Mouse (Mus musculus) right cerebral cortex, adult 2 months (tissue): ENCODE measurements around the gene Sgpp2.
A peak's percentile ranks its signal among the peaks of the same experiment; 100 is the strongest.

Source experiments
- DNase-seq, 2 experiments: peaks; one replicate each; pipeline ENCODE4 v3.0.0; 2021 to 2022; ENCODE audit warnings: low spot score in 2 of 2

The Sgpp2 gene

GRCm38 (mm10) chr1:78338212-78338611, 28.1 kb downstream of the Sgpp2 start:
- DNase-seq = no peak

- DNase-seq = no peak
Observed at GRCm38 (mm10) chr1:78339941-78340340, 29.8 kb downstream of the Sgpp2 start.

GRCm38 (mm10) chr1:78340584-78340983, 30.4 kb downstream of the Sgpp2 start:
- DNase-seq = no peak

GRCm38 (mm10) chr1:78347317-78347806, 37.2 kb downstream of the Sgpp2 start:
- DNase-seq = no peak

GRCm38 (mm10) chr1:78349219-78349618, 39.1 kb downstream of the Sgpp2 start:
- no peak for DNase-seq

- no peak for DNase-seq
Observed at GRCm38 (mm10) chr1:78353254-78353653, 43.1 kb downstream of the Sgpp2 start.

GRCm38 (mm10) chr1:78355123-78355522, 45.0 kb downstream of the Sgpp2 start:
- DNase-seq = no peak

- no peak for DNase-seq
Observed at GRCm38 (mm10) chr1:78357415-78357814, 47.3 kb downstream of the Sgpp2 start.

- DNase-seq = no peak
Observed at GRCm38 (mm10) chr1:78357868-78358267, 47.7 kb downstream of the Sgpp2 start.

- DNase-seq = no peak
Observed at GRCm38 (mm10) chr1:78363965-78364889, 54.1 kb downstream of the Sgpp2 start.

- no peak for DNase-seq
Observed at GRCm38 (mm10) chr1:78367806-78368205, 57.7 kb downstream of the Sgpp2 start.

- no peak for DNase-seq
Observed at GRCm38 (mm10) chr1:78370121-78370520, 60.0 kb downstream of the Sgpp2 start.

GRCm38 (mm10) chr1:78371569-78372236, 61.6 kb downstream of the Sgpp2 start:
- DNase-seq = peak; percentile 53 to 66

GRCm38 (mm10) chr1:78372316-78372715, 62.2 kb downstream of the Sgpp2 start:
- no peak for DNase-seq

GRCm38 (mm10) chr1:78373836-78374235, 63.7 kb downstream of the Sgpp2 start:
- DNase-seq = no peak

- no peak for DNase-seq
Observed at GRCm38 (mm10) chr1:78375058-78375457, 64.9 kb downstream of the Sgpp2 start.

- DNase-seq = no peak
Observed at GRCm38 (mm10) chr1:78380950-78381349, 70.8 kb downstream of the Sgpp2 start.

GRCm38 (mm10) chr1:78387854-78388253, 77.7 kb downstream of the Sgpp2 start:
- no peak for DNase-seq

GRCm38 (mm10) chr1:78388848-78389247, 78.7 kb downstream of the Sgpp2 start:
- no peak for DNase-seq

- DNase-seq = no peak
Observed at GRCm38 (mm10) chr1:78395191-78395735, 85.1 kb downstream of the Sgpp2 start.

- DNase-seq = no peak
Observed at GRCm38 (mm10) chr1:78395737-78396136, 85.6 kb downstream of the Sgpp2 start.

- DNase-seq = no peak
Observed at GRCm38 (mm10) chr1:78396320-78396913, 86.3 kb downstream of the Sgpp2 start.
